In genomic region chr1:71556688-71557612, GRCm38 (mm10) we compare ENCODE assay signal across 8 mouse cellular contexts. TPM values are rescaled to one million over a fixed set of nuclear protein-coding genes. Genes with fewer than 3 reads are reported as not detected.
DNase-seq lines count a peak whose midpoint lies in the region; ATAC-seq lines count a peak whose summit lies in the region.

TSS of gene Atic (plus strand) at chr1:71557150.

- peak; percentile 92 for DNase-seq in MEL-GATA-1-ER (ENCODE audit: extremely low read depth, low read depth)
- DNase-seq in cerebellum, adult 8-10 months = peak; percentile 79
- DNase-seq in forelimb bud, embryonic 11.5 days (ENCODE audit: low read depth, low spot score) = peak; percentile 93
- peak; percentile 63 for DNase-seq in layer of hippocampus, adult 9-10 months (ENCODE audit: low spot score)
- peak; percentile 56 for DNase-seq in ovary, postnatal 10 days (ENCODE audit: low spot score)
- peak; percentile 83 to 84 for DNase-seq in thymus, postnatal 10 days (ENCODE audit: low spot score in 2 of 2)

- peak within 1 kb of the TSS; percentile 80 for H3K27ac ChIP-seq in lung, embryonic 16.5 days (ENCODE audit: low read length)

- H3K4me1 ChIP-seq in lung, embryonic 16.5 days (replicated peaks; ENCODE audit: control insufficient read depth, insufficient read depth, low read length) = peaks cover 10% of the 10 kb centered on the region

- no peaks in the 10 kb centered on the region for H3K27me3 ChIP-seq in lung, embryonic 16.5 days (ENCODE audit: control insufficient read depth, insufficient read depth, low read depth, low read length)

- peak; percentile 98 to 99 for ATAC-seq in hematopoietic stem cell, adult 5-6 weeks (replicated peaks in 1 of 2; ENCODE audit: insufficient read depth in 1 of 2, low FRiP score in 2 of 2, low TSS enrichment in 1 of 2, low read depth in 1 of 2, poor library complexity in 2 of 2, severe bottlenecking in 2 of 2)
- ATAC-seq in lung, embryonic 16.5 days (ENCODE audit: low read depth) = peak; percentile 100

- H3K4me2 ChIP-seq in lung, embryonic 16.5 days (ENCODE audit: low read depth, low read length) = peak within 1 kb of the TSS; percentile 92

- H3K4me3 ChIP-seq in lung, embryonic 16.5 days (ENCODE audit: low read length) = peak within 1 kb of the TSS; percentile 77

- peak within 1 kb of the TSS; percentile 82 for H3K9ac ChIP-seq in lung, embryonic 16.5 days (ENCODE audit: low read length)

- peaks cover 23% of the 10 kb centered on the region for H3K36me3 ChIP-seq in lung, embryonic 16.5 days (ENCODE audit: control insufficient read depth, insufficient read depth, low read length)

- no peaks in the 10 kb centered on the region for H3K9me3 ChIP-seq in lung, embryonic 16.5 days (ENCODE audit: control insufficient read depth, low read length)

- under 1% methylated on average over 53 of the region's 55 CpGs for WGBS in lung, embryonic 16.5 days

RNA-seq across cellular contexts. Expression of gene Atic, which starts in this region (rescaled TPM):
- total RNA-seq in hematopoietic stem cell, adult 5-6 weeks (2017) = 155 and 291 TPM in 2 replicates
- 48.4 and 49.5 TPM in 2 replicates for polyA plus RNA-seq in lung, embryonic 16.5 days (2015; fragmentation: Nextera tagmentation; extraction: Ambion mirVana)

Comparison
In these comparisons a context has a peak if more than half of its experiments do, and no peak if none do; other contexts are left out.
1. Peak in every context shown above with its lines: DNase-seq, ATAC-seq, H3K4me3 ChIP-seq and H3K27ac ChIP-seq.